Mouse (Mus musculus): ENCODE results near the gene St7.

The St7 gene

DNA sequence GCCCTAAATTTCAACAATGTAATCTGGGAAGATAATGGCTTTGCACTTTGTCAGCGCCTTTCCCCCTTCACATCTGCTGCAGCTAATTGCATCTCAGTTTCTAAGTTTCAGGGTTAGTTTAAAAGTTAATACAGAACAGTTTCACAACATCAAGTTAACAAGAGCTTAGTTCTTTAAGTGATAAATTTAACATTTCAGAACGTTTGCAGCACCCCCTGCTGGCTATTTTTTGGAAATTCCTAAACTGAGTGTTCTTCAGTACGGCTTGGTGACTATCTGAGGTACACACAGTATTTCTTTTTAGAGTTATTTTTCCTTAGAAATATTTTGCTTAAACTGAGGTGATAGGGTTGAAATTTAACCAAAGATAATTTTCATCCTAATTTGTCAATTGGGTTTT is 150.0 kb downstream of the St7 start:
- in situ Hi-C loops (cut with MboI; ENCODE audit: low pct_unique_long_range_greater_than_20kb in 1 of 2, low sequenced_read_pairs in 2 of 2, unreplicated experiment in 1 of 2): loop anchor here in 1 of 2 experiments (10.0 kb wide), 1 partner anchor 148 kb away; the partner anchor contains the start of gene St7

DNA sequence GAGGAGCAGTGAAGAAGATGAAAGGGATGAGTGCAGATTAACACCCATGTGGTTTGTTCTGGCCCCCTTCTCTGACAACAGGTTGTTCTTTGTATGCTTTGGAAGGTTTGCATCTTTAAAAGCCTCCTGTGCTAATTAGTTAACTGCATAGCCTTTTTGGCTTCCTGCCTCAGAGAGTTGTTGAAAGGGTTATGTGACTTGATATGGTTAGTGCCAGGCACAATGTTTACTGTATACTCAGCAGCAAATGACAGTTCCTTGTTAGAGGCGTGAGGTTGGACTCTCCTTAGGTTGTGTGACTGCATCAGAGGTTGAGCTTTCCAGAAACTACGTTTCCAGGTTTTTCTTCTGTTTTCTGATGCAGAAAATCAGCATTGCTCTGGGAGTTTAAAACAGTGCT is 158.6 kb downstream of the St7 start:
- in situ Hi-C loops (cut with MboI; ENCODE audit: low pct_unique_long_range_greater_than_20kb in 1 of 2, low sequenced_read_pairs in 2 of 2, unreplicated experiment in 1 of 2): no loop called here

DNA sequence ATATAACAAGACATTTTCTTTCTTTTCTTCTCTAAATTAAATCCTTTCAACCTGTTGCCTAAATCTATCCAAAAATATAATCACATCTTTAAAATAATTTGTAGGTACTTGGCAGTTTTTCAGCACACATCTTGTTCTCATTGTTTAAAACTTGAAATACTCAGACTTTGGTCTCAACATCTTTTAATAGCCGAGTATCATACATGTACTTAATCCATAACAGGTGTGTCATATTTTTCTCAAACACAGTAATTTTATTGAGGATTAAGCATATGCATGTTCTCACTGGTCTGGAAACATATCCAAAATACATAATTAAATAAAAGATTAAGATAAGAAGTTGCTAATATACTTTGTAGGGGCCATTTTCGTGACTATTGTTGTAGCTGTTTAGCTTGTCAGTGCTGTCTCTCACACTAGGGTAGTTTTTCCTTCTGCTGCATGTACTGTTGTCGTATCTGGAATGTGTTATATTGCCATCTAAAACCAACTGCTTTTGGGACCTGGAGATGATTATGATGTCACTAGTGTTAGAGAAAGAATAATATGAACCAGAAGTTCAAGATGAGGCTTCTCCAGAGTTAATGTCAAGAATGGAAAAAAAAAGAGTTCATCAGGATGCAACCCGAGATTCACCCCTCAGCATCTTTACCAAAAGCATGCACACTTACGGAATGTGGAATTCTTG is 161.0 kb downstream of the St7 start:
- in situ Hi-C loops (cut with MboI; ENCODE audit: low pct_unique_long_range_greater_than_20kb in 1 of 2, low sequenced_read_pairs in 2 of 2, unreplicated experiment in 1 of 2): no loop called here

DNA sequence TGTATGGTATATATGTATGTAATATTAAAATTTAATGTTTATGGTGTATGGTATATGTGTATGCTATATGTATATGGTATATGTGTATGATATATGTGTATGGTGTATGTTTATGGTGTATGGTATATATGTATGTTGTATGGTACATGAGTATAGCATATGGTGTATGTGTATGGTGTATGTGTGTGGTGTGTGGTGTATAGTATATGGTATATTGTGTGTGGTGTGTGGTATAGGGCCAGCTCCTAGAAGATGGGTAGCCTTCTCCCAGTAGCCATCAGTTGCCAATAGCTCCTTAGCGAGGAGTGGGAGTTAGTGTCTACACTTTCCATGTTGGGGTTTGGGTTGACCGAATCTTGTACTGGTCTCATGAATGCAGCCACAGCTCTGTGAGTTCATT is 162.9 kb downstream of the St7 start:
- in situ Hi-C loops (cut with MboI; ENCODE audit: low pct_unique_long_range_greater_than_20kb in 1 of 2, low sequenced_read_pairs in 2 of 2, unreplicated experiment in 1 of 2): no loop called here

DNA sequence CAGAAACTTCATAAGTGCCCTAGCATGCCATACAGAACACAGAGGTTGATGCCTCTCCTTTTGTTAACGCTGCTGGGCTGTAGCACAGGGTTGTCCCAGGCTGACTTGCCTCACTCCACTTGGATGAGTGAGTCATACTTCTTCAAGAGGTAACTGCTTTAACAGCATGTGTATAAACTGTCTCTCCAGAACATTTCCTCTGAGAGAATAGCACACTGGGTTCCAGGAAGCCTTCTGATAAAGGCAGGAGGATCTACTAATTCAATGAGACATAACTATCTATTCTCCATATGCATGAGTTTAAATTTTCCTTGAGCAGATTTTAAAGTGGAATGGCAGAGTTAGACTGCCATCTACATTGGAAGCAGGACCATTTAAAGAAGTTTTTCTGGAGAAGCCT is 166.8 kb downstream of the St7 start:
- in situ Hi-C loops (cut with MboI; ENCODE audit: low pct_unique_long_range_greater_than_20kb in 1 of 2, low sequenced_read_pairs in 2 of 2, unreplicated experiment in 1 of 2): no loop called here

DNA sequence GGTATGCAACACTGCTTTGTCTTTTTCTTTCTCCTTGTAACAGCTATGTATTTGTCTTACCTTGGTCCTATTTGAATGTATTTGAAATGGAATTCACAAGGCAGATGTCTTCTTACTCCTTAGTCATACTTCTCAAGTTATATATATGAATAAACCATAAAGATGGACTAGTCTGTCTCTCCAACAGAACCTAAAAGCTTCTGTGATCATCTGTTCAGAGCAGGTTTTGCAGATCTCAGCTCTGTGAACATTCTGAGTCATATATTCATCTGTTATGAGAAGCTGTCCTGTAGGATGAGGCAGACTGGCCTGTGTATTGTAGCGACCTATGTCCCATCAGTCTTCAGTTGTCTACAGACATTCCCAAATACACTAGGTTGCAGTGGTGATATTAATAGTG is 167.7 kb downstream of the St7 start:
- in situ Hi-C loops (cut with MboI; ENCODE audit: low pct_unique_long_range_greater_than_20kb in 1 of 2, low sequenced_read_pairs in 2 of 2, unreplicated experiment in 1 of 2): no loop called here

DNA sequence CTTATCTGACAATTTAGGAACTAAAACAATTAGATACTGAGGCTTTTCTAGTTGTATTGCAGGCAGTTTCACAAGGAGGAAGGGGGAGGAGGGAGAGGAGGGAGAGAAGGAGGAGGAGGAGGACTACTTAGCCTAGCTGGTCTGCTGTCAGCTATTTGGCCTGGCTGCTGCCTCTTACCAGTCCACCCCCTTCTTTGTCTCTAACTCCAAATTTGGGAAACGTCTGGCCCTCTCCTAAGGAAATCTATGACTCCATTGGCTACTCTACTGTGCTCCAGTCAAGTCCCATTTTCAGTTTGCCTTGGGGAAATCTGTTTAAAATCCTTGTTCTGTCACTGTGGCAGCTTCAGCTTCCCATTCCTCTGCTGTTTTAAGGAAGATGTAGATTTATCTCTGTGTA is 175.1 kb downstream of the St7 start:
- in situ Hi-C loops (cut with MboI; ENCODE audit: low pct_unique_long_range_greater_than_20kb in 1 of 2, low sequenced_read_pairs in 2 of 2, unreplicated experiment in 1 of 2): no loop called here

DNA sequence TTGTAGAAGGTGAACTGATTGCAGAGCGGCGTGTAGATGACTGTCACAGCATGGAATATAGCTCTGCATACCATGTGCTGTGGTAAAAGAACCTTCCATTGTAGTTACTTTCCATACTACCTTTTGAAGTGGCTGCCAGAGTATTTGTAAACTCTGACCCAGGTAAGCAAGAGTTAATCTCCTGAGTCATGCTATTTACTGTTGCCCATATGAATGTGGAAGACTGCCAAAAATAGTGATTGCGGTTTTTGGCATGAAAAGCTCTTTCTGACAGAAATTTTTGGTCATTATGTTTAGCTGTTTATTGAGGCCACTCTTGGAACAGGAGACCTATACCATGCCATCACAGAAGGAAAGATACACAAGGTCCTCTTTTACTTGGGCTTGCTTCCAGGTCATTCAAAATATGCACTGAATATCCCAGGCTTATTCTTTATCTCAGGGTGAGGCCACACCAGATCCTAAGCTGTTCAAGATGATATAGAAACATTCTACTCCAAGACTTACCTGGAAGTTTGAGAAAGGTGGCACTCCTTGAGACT is 179.2 kb downstream of the St7 start:
- in situ Hi-C loops (cut with MboI; ENCODE audit: low pct_unique_long_range_greater_than_20kb in 1 of 2, low sequenced_read_pairs in 2 of 2, unreplicated experiment in 1 of 2): no loop called here

DNA sequence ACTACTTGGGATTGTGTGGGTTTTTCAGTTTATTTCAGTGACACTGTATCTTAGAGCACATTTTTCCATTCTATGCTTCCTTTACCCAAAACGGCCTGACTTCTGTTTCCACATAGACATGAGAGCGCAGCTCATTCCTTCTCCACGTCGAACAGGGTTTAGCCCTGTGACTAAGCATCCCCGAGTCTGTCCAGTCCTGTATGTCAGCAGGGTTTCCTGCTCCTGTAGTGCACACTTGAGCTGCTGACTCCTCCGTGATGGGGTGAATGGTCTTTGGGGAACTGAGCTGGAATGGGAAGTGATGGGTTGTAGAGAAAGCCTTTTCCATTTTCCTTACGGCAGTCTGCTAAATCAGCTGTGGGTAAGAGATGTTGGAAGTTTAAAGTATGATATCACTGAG is 182.9 kb downstream of the St7 start:
- in situ Hi-C loops (cut with MboI; ENCODE audit: low pct_unique_long_range_greater_than_20kb in 1 of 2, low sequenced_read_pairs in 2 of 2, unreplicated experiment in 1 of 2): no loop called here

DNA sequence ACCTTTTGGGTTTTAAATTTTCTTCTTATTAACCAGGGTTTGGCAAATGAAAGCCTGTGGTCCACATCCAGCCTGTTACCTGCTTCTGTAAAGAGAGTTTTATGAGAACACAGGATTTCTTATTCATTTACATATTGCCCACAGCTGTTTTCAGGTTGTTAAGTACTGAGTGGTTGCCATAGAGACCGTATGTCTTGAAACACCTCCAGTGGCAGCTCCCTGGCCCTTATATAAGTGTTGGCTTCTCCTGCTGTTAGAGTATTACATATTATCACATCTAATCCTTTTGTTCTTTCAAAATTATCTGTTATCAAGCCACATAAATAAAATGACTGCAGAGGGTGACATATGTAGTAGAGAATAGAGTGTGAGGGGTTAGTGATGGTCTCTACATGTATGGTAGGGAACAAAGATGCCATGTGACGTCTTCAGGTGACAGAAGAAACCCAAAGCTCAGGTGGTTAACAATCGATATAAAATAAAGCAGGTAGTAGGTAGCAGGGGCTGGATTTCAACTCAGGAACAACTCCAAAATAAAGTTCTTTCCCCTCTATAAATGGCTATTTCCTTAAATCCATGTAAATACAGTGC is 183.4 kb downstream of the St7 start:
- in situ Hi-C loops (cut with MboI; ENCODE audit: low pct_unique_long_range_greater_than_20kb in 1 of 2, low sequenced_read_pairs in 2 of 2, unreplicated experiment in 1 of 2): no loop called here

DNA sequence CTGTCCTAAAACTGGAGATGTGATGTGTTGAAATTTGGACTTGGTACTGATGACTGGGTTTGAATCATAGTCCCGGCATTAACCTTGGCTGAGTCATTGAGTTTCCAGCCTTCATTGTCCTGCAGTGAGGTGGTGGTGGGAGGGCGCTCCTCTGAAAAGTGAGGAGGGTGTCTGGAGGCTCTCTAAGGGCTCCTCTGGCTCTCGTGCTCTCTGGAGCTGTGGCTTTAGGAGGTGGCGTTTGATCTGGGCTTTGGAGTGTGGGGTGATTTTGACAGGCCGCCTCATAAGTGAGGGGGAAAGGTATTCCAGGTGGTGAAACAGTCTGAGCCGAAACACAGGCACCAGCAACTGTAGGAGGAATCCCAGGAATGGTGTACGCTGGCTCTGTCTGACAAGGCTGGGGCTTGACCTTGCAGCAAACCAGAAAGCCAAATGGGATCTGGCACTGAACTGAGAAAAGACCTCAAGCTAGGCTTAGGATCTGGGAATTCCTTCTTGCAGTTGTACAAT is 184.0 kb downstream of the St7 start:
- in situ Hi-C loops (cut with MboI; ENCODE audit: low pct_unique_long_range_greater_than_20kb in 1 of 2, low sequenced_read_pairs in 2 of 2, unreplicated experiment in 1 of 2): no loop called here

DNA sequence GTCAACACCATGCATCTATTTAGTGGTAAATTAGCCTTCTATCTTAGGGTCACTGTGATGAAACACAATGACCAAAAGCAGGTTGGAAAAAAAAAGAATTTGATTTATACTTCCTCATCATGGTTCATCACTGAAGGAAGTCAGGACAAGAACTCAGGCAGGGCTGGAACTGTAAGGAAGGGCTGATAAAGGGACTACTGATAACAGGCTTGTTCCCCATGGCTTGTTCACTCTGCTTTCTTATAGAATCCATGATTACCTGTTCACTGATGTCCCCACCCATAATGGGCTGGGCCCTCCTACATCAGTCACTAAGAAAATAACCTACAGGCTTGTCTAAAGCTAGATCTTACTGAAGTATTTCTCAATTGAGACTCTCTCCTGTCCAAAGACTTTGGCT is 190.2 kb downstream of the St7 start:
- in situ Hi-C loops (cut with MboI; ENCODE audit: low pct_unique_long_range_greater_than_20kb in 1 of 2, low sequenced_read_pairs in 2 of 2, unreplicated experiment in 1 of 2): no loop called here

DNA sequence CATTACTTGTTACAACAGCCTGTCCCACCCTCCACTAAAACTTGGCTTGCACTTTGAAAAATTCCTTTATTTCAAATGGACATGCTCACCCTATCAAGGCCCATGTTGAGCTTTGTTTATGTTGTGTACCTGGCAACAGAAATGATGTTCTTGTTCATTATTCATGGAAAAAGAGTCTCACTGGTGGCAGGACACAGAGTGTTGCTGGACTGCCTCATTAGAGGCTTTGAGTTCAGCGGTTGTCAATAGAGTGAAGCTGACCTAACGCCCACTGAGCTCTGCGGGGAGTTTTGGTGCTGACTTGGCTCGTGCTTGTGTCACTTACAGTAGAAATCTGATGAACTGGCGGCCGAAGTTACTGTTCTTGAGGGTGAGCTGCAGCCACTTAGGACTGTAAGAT is 195.0 kb downstream of the St7 start:
- in situ Hi-C loops (cut with MboI; ENCODE audit: low pct_unique_long_range_greater_than_20kb in 1 of 2, low sequenced_read_pairs in 2 of 2, unreplicated experiment in 1 of 2): no loop called here

DNA sequence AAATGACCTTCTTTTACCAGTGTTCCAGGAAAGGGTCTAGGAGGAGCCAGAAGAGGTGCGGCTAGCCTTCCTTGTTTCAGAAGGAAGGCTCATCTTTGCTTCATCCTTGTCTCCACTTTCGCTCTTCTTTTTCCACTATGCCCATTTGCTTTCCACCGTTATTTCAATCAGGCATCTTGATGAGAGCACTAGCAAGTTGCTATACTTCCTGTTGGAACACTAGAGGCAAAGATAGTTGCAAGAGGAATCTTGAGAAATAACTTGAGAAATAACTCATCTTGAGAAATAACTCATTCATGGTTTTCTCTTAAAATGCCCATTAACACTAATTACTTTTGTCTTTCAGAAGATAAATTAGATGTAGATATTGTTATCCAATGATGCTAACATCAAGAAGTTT is 202.8 kb downstream of the St7 start:
- in situ Hi-C loops (cut with MboI; ENCODE audit: low pct_unique_long_range_greater_than_20kb in 1 of 2, low sequenced_read_pairs in 2 of 2, unreplicated experiment in 1 of 2): no loop called here

DNA sequence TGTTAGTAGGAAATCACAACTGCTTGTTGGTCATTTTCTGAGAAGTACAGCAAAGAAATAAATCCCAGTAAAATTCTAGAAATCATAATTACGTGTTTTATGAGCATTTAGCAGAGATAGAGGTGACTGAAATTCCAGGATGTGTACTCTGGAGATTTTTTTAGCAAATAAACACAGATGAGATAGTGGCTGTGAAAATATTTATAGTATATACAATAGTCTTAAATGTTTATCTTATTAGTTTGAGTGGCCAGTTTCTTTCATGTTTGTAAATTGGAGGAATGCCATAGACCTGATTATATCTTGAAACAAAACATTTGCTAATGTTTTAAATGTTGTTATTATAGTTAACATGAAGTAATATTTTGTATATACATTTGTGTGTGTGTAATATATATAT is 205.8 kb downstream of the St7 start:
- in situ Hi-C loops (cut with MboI; ENCODE audit: low pct_unique_long_range_greater_than_20kb in 1 of 2, low sequenced_read_pairs in 2 of 2, unreplicated experiment in 1 of 2): no loop called here

DNA sequence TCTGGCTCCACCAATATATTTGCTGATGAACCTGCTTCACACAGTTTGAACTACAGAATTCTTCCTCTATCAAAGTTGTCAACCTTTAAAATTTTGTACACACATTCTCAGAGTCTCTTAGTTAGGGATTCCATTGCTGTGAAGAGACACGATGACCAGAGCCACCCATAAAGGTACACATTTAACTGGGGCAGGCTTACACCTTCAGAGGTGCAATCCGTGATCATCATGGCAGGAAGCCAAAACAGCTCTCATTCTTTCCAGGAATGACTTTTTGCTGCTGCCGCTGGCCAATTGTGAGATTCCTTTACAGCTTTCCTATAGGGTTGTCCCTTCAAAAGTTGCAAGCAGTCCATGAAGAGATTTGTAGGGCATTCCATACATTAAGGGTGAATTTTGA is 210.6 kb downstream of the St7 start:
- in situ Hi-C loops (cut with MboI; ENCODE audit: low pct_unique_long_range_greater_than_20kb in 1 of 2, low sequenced_read_pairs in 2 of 2, unreplicated experiment in 1 of 2): no loop called here

DNA sequence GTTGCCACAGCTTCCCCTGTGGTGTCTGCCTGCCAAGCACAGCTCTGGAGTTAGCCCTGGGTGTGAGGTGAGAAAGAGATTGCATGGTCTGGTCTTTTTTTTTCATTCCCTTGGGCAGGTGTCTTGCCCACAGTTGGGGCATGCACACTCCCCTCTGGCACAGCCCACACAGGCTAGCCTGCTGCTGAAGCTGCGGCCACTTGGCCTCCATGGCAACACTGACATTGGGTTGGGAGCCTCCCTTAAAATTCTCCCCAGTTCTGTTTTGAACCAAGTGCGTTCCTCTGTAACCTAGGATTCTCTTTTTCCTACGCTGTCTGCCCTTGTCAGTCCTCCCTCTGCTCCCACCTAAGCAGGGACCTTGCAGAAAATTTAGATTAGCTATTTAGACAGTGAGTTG is 213.0 kb downstream of the St7 start:
- in situ Hi-C loops (cut with MboI; ENCODE audit: low pct_unique_long_range_greater_than_20kb in 1 of 2, low sequenced_read_pairs in 2 of 2, unreplicated experiment in 1 of 2): no loop called here

DNA sequence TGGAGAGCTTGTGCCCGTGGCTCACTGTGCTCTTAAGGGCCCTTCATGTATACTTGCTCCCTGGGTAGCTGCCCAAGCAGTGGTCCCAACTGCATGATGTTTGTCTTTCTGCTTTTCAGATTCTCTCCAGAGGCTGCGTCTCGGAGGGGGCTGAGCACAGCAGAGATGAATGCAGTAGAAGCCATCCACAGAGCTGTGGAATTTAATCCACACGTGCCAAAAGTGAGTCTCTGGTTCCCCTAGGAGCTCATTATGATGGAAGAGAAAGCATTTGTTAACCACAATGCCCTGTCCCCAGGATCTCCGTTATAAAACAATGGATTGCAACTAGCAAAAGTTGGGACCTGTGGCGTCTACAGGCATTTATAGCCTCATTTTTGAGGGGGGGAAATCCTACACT is 213.6 kb downstream of the St7 start:
- in situ Hi-C loops (cut with MboI; ENCODE audit: low pct_unique_long_range_greater_than_20kb in 1 of 2, low sequenced_read_pairs in 2 of 2, unreplicated experiment in 1 of 2): no loop called here

DNA sequence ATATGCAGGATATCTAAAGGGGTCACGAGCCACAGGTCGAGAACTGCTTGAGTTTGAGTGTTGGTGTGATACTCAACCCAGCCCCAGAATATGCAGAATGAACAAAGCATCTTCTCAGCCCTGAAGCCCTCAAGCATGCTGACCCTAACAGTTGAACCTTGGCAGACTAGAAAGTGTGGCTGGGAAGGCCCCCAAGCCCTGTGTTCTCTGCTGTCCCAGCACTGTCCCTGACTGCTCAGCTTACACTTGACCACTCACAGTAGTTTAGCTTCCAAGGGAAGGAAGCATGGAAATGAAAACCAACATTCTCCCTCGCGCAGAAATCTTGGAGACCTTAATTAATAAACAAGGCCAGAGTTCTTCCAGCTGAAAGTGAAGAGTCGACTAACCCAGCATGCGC is 219.6 kb downstream of the St7 start:
- in situ Hi-C loops (cut with MboI; ENCODE audit: low pct_unique_long_range_greater_than_20kb in 1 of 2, low sequenced_read_pairs in 2 of 2, unreplicated experiment in 1 of 2): no loop called here

DNA sequence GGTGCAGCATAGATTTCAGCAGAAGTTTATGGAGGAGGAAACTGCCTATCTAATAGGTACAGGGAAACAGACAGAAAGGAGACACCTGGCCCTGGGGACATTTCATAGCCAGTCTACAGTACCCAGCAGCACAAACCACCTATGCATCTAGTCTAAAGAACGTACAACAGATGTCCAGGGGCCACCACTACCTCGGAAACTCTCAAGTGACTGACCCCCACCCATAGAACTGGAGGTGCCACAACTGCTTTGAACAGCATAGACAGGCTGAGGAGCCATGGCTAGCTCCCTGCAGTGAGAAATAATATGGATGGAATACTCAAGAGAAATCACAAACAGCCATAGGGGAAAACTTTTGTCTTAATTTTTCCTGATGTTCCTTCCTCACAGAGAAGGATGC is 220.1 kb downstream of the St7 start:
- in situ Hi-C loops (cut with MboI; ENCODE audit: low pct_unique_long_range_greater_than_20kb in 1 of 2, low sequenced_read_pairs in 2 of 2, unreplicated experiment in 1 of 2): no loop called here

Measured in mouse embryonic stem cell (cell line).